Mouse (Mus musculus) c-Kit-positive CD71-positive TER-119-positive erythroid progenitor cells, embryonic 14.5 days (primary cell): ENCODE measurements around the gene Pigo.
"Not testable (repeated sequence)": the region's sequence is repeated elsewhere in the genome, so short reads cannot be mapped to it uniquely, and the experiment has no call there.

Experiments used
- DNase-seq: peaks from one replicate; pipeline ENCODE4 v3.0.0-alpha.2; 2013; ENCODE audit warnings: low spot score

Pigo gene

DNA sequence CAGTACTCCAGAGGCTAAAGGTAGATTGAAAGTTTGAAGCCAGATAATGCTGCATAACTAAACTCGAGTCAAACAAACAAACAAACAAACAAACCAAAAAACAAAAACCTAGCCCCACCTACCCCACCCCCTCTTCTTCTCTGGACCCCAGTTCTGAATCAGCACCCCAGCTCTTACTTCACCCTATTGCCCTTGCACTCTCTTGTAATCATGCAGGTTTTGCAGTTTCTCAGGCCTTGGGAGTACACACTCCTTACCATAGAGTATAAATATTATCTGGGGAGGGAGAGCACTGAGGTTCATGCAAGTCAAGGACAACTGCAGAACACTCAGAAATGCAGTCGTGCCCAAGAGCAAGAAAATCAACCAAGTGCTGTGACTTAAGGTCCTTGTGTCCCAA lies 24.3 kb downstream of the Pigo start:
- DNase-seq: no peak

GRCm38 (mm10) chr4:43000141-43000986 lies 25.3 kb downstream of the Pigo start, which contains the start of gene Vcp:
TSS of gene Vcp (minus strand) at chr4:43000507.
- DNase-seq: peak; percentile 99

DNA sequence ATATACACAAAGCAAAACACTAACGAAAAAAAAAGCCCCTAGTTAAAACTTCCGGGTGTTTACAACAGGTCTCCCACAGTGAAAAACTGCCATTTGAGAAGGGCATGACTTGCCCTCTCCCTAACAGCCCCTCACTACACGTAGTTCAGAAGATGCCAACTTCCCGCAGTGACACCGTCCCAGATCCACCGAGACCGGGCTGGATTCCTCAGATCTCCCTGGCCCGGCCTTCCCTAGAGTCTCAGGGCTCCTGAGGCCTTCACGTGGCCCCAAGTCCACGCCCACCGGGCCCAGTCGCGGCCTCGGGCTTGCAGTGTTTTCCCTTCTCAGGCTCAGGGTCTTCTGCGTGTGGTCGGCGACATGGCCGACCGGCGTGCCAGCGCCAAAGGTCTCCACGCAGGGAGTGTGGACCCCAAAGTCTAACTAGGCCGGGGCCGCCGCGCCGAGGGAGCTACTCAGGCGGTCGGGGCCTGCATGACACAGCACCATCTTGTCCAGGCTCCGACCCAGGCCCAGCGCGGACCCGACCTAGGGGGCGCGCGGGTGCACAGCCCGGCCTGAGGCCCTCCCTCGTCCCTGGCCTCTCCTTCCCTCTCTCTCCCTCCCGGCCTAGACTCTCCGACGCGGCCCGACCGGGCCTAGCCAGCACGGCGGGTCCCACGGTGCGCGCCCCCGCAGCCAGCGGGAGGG lies 26.0 kb downstream of the Pigo start:
- peak; percentile 73 for DNase-seq

DNA sequence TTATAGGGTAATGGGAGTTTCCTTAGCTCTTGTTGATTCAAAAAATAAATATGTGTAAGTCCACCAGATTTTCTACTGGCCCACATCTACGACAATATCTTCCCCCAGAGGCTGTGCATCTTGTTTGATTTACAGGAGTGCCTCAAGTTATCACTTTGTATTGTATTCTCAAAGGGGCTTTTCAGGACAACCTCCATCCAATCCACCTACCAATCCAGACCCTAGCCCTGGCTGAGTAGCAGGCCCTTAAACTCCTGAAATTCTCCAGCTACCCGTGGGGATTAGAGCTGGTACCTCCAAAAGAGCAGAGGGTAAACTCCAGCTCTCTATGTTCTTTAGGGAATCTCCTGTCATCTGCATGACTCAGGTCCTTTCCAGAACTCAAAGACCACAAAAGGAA lies 27.6 kb downstream of the Pigo start:
- no peak for DNase-seq

DNA sequence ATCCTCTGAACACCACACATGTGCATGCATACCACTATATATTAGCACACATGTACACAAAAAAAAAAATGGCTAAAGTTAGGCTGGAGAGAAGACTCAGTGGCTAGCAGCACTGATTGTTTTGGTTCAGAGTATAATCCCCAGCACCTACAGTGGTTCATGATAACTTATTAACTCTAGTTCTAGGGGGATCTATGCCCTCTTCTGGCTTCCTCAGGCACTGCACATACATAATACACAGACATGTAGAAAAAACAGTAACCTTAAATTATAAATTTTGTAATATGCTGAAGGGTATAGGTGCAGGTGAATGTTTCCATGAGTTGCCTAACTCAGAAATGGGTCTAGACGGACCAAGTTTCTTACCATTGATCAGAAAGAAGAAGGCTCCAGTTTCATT lies 37.3 kb downstream of the Pigo start:
- DNase-seq: no peak

GRCm38 (mm10) chr4:42980467-42980866 lies 45.2 kb downstream of the Pigo start:
- not testable (repeated sequence) for DNase-seq

GRCm38 (mm10) chr4:42978062-42978461 lies 47.6 kb downstream of the Pigo start:
- no peak for DNase-seq

GRCm38 (mm10) chr4:42973868-42974267 lies 51.8 kb downstream of the Pigo start:
- no peak for DNase-seq

DNA sequence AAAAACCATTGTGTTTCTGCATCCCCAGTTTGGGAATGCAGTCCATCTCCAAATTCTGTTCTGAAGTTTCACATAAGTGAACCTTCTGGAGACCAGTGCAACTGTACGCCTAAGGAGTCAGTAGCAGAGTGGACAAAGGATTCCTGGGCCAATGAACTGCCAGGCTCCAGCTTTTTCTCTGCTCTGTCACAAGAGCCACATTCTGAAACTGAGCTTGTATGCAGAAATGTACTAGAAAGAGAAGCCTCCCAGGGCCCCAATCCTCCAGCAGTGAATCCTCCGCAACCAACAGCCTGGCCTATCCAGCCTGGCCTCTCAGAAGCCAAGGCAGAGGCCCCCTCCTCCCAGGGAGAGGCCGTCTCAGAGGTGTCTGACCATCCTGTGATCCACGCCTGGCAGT lies 52.7 kb downstream of the Pigo start:
- DNase-seq: no peak

DNA sequence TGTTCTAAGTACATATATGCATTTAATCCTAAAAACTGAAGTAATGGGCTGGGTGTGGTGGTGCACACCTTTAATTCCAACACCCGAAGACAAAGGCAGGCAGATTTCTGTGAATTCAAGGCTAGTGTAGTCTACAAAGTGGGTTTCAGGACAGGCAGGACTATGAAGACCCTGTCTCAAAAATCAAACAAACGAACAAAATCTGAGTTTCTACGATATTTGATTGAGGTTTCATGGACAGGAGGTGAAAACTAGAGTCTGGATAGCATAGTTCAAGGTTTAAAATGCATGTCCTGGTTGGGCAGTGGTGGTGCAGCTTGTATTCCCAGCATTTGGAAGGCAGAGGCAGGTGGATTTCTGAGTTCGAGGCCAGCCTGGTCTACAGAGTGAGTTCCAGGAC lies 56.3 kb downstream of the Pigo start, which contains the start of gene 1700022I11Rik:
Gene 1700022I11Rik (plus strand): TSS at position 301 of the 400 bp plus-strand sequence.
- DNase-seq: no peak
